Mouse (Mus musculus) MEL (cell line): Measurements from ENCODE around the gene Aff4. TPM values are rescaled to one million over a fixed set of nuclear protein-coding genes. Genes with fewer than 3 reads are reported as not detected.

Experiments
- DNase-seq: peaks from one replicate; pipeline ENCODE4 v3.0.0; 2011; ENCODE audit warnings: low read depth, low spot score
- H3K27ac ChIP-seq: 2 replicates; pipeline ENCODE4 v1.5.1; 2012; ENCODE audit warnings: low read depth, mild to moderate bottlenecking, control low read depth, low read length, moderate library complexity; ENCODE audit not compliant: control insufficient read depth
- H3K27me3 ChIP-seq, 2 experiments: fragments of 150-350 bp in 1 of 2; sonication (generic) in 1 of 2; 2 replicates each; pipeline ENCODE4 v1.6.1; 2012; ENCODE audit warnings: low read length in 2 of 2, mild to moderate bottlenecking in 2 of 2, improper control_type of control experiment in 1 of 2, moderate library complexity in 1 of 2; ENCODE audit not compliant: insufficient read depth in 2 of 2, control insufficient read depth in 1 of 2
- H3K36me3 ChIP-seq, 2 experiments: 2 replicates each; pipeline ENCODE4 v1.6.1; 2012 to 2014; ENCODE audit warnings: low read length in 2 of 2, improper control_type of control experiment in 1 of 2, inconsistent platforms in 1 of 2, mild to moderate bottlenecking in 1 of 2; ENCODE audit not compliant: insufficient read depth in 2 of 2, control insufficient read depth in 1 of 2
- H3K4me1 ChIP-seq, 2 experiments: fragments of 150-350 bp in 1 of 2; sonication (generic) in 1 of 2; 2 replicates each; pipeline ENCODE4 v1.6.1; 2012; ENCODE audit warnings: low read length in 2 of 2, improper control_type of control experiment in 1 of 2, mild to moderate bottlenecking in 1 of 2; ENCODE audit not compliant: insufficient read depth in 2 of 2, control insufficient read depth in 1 of 2
- H3K4me3 ChIP-seq, 2 experiments: fragments of 150-350 bp in 1 of 2; sonication (generic) in 1 of 2; 2 replicates each; pipeline ENCODE4 v1.5.1; 2012; ENCODE audit warnings: low read depth in 2 of 2, low read length in 2 of 2, mild to moderate bottlenecking in 2 of 2, moderate library complexity in 2 of 2, control low read depth in 1 of 2, improper control_type of control experiment in 1 of 2; ENCODE audit not compliant: control insufficient read depth in 1 of 2, insufficient read depth in 1 of 2
- H3K79me2 ChIP-seq: 2 replicates; pipeline ENCODE4 v1.6.1; 2012; ENCODE audit warnings: mild to moderate bottlenecking, low read length, moderate library complexity; ENCODE audit not compliant: control insufficient read depth, poor library complexity, insufficient read depth
- H3K9ac ChIP-seq: 2 replicates; pipeline ENCODE4 v1.6.1; 2012; ENCODE audit warnings: low read depth, mild to moderate bottlenecking, control low read depth, low read length, moderate library complexity; ENCODE audit not compliant: control insufficient read depth, poor library complexity, severe bottlenecking
- H3K9me3 ChIP-seq: fragments of 150-350 bp; sonication (generic); replicated peaks from 2 replicates; pipeline ENCODE4 v1.6.1; 2012; ENCODE audit warnings: mild to moderate bottlenecking, low read length, improper control_type of control experiment, moderate library complexity; ENCODE audit not compliant: insufficient read depth
- BHLHE40 ChIP-seq: IDR thresholded peaks from 2 replicates; pipeline ENCODE4 v1.6.1; 2012; ENCODE audit warnings: low read depth, mild to moderate bottlenecking, inconsistent platforms, low read length, improper control_type of control experiment, borderline replicate concordance
- CTCF ChIP-seq, 3 experiments: IDR thresholded peaks in 2 of 3; conservative IDR thresholded peaks in 1 of 3; 2 replicates each; pipeline ENCODE4 v1.5.1; 2011 to 2012; ENCODE audit warnings: low read length in 3 of 3, low read depth in 2 of 3, mild to moderate bottlenecking in 2 of 3, improper control_type of control experiment in 1 of 3, inconsistent platforms in 1 of 3, mixed read lengths in 1 of 3, moderate library complexity in 1 of 3; ENCODE audit not compliant: control insufficient read depth in 1 of 3, insufficient read depth in 1 of 3, poor library complexity in 1 of 3, severe bottlenecking in 1 of 3
- EP300 ChIP-seq, 2 experiments: IDR thresholded peaks; 2 replicates each; pipeline ENCODE4 v1.6.1; 2011; ENCODE audit warnings: improper control_type of control experiment in 2 of 2, low read length in 2 of 2, low read depth in 1 of 2, mild to moderate bottlenecking in 1 of 2
- ETS1 ChIP-seq: IDR thresholded peaks from 2 replicates; pipeline ENCODE4 v1.6.1; 2012; ENCODE audit warnings: low read depth, mild to moderate bottlenecking, inconsistent platforms, low read length, improper control_type of control experiment, moderate library complexity
- HCFC1 ChIP-seq: IDR thresholded peaks from 2 replicates; pipeline ENCODE4 v1.6.1; 2012; ENCODE audit warnings: low read depth, mild to moderate bottlenecking, inconsistent platforms, low read length, improper control_type of control experiment, moderate library complexity
- JUND ChIP-seq: IDR thresholded peaks from 2 replicates; pipeline ENCODE4 v1.6.1; 2011; ENCODE audit warnings: low read depth, mild to moderate bottlenecking, improper control_type of control experiment, low read length
- MAZ ChIP-seq: IDR thresholded peaks from 2 replicates; pipeline ENCODE4 v1.6.1; 2012; ENCODE audit warnings: low read depth, mild to moderate bottlenecking, inconsistent platforms, low read length, improper control_type of control experiment
- MYB ChIP-seq: IDR thresholded peaks from 2 replicates; pipeline ENCODE4 v1.6.1; 2011; ENCODE audit warnings: mild to moderate bottlenecking, low read depth, low read length, improper control_type of control experiment
- RAD21 ChIP-seq: IDR thresholded peaks from 2 replicates; pipeline ENCODE4 v1.6.1; 2011; ENCODE audit warnings: mild to moderate bottlenecking, low read depth, low read length, improper control_type of control experiment
- SIN3A ChIP-seq: IDR thresholded peaks from 2 replicates; pipeline ENCODE4 v1.6.1; 2012; ENCODE audit warnings: low read length, improper control_type of control experiment, inconsistent platforms
- SMC3 ChIP-seq: IDR thresholded peaks from 2 replicates; pipeline ENCODE4 v1.6.1; 2011; ENCODE audit warnings: low read depth, low read length, improper control_type of control experiment
- TBP ChIP-seq: IDR thresholded peaks from 2 replicates; pipeline ENCODE4 v1.8.0; 2011; ENCODE audit warnings: low read depth, low read length, improper control_type of control experiment
- UBTF ChIP-seq: IDR thresholded peaks from 2 replicates; pipeline ENCODE4 v1.6.1; 2012; ENCODE audit warnings: low read depth, mild to moderate bottlenecking, inconsistent platforms, low read length, improper control_type of control experiment, moderate library complexity, borderline replicate concordance; ENCODE audit not compliant: insufficient read depth
- ZC3H11A ChIP-seq: IDR thresholded peaks from 2 replicates; pipeline ENCODE4 v1.6.1; 2012; ENCODE audit warnings: low read depth, mild to moderate bottlenecking, inconsistent platforms, low read length, improper control_type of control experiment
- ZKSCAN1 ChIP-seq: IDR thresholded peaks from 2 replicates; pipeline ENCODE4 v1.6.1; 2012; ENCODE audit warnings: low read depth, mild to moderate bottlenecking, inconsistent platforms, low read length, improper control_type of control experiment, moderate library complexity
- ZNF384 ChIP-seq: IDR thresholded peaks from 2 replicates; pipeline ENCODE4 v1.6.1; 2012; ENCODE audit warnings: low read depth, mild to moderate bottlenecking, inconsistent platforms, low read length, improper control_type of control experiment
- polyA plus RNA-seq, 2 experiments: library from polyadenylated mRNA; stranded (reverse) in 1 of 2; unstranded in 1 of 2; fragments of >175 nt in 1 of 2; fragments of >200 nt in 1 of 2; gene quantifications; 2 replicates each; pipeline versions ENCODE4 v1.2.1 to v1.2.4; 2012; ENCODE audit warnings: low replicate concordance in 2 of 2, low read depth in 1 of 2; ENCODE audit not compliant: insufficient read length in 2 of 2, insufficient read depth in 1 of 2, missing spikeins in 1 of 2
- total RNA-seq: library from RNA; depleted of rRNA; stranded (reverse); fragments of 300-350 nt; gene quantifications from 2 replicates; pipeline ENCODE4 v1.2.3, GENCODE M21; 2012

Gene Aff4
- total and polyA plus RNA-seq, 3 experiments, result 29.0 to 268 (median 47.7) TPM

- no peak overlapping the region for H3K27ac ChIP-seq
- H3K79me2 ChIP-seq, result no peaks in the 10 kb centered on the region
- H3K4me1 ChIP-seq, result no peaks in the 10 kb centered on the region
- peaks cover 31 to 36% of the 10 kb centered on the region in 2 experiments for H3K27me3 ChIP-seq
- no peaks in the 10 kb centered on the region for H3K9me3 ChIP-seq
- H3K36me3 ChIP-seq, result no peaks in the 10 kb centered on the region
- DNase-seq, result no peak
- H3K4me3 ChIP-seq, result no peak overlapping the region
- H3K9ac ChIP-seq, result no peak overlapping the region
- TF ChIP-seq TBP, result no peak
- no peak for TF ChIP-seq MAZ
- TF ChIP-seq UBTF, result no peak
- no peak for TF ChIP-seq ZC3H11A
- TF ChIP-seq BHLHE40, result no peak
Measured at GRCm38 (mm10) chr11:53452396-53452795, 101.8 kb downstream of the Aff4 start.

DNA sequence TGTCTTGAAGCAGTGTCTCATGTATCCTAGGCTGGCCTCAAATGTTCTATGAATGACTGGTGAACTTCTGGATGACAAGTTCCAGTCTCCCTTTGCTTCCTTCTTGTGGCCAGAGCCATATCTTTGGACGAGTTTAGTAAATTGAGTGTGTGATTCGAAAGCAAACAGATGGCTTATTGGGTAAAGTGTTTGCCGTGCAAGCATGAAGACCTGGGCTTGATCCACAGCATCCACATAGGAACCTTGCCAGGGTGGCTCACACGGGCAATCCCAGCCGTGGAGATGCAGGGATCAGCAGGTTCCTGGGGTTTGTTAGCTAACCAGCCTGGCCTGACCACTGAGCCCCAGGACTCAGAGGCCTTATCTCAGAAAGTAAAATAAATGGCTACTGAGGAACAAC is 102.4 kb downstream of the Aff4 start:
- H3K4me3 ChIP-seq, result no peak overlapping the region
- no peaks in the 10 kb centered on the region for H3K9me3 ChIP-seq
- H3K9ac ChIP-seq, result no peak overlapping the region
- no peaks in the 10 kb centered on the region for H3K4me1 ChIP-seq
- H3K27ac ChIP-seq, result no peak overlapping the region
- H3K36me3 ChIP-seq, result no peaks in the 10 kb centered on the region
- H3K79me2 ChIP-seq, result no peaks in the 10 kb centered on the region
- peaks cover 31 to 36% of the 10 kb centered on the region in 2 experiments for H3K27me3 ChIP-seq
- TF ChIP-seq SIN3A (no peak), CTCF (IDR thresholded peaks at IDR 0.05 in 2 of 3, conservative IDR thresholded peaks at IDR 0.05 in 1 of 3; ENCODE audit: control insufficient read depth in 1 of 3, insufficient read depth in 1 of 3, low read depth in 2 of 3, low read length in 3 of 3, poor library complexity in 1 of 3, severe bottlenecking in 1 of 3) (no peak), MYB (no peak), RAD21 (no peak), SMC3 (no peak), JUND (no peak), ZKSCAN1 (no peak), BHLHE40 (no peak), UBTF (no peak), ZNF384 (no peak), HCFC1 (no peak), EP300 (IDR thresholded peaks at IDR 0.05; ENCODE audit: low read depth in 1 of 2, low read length in 2 of 2) (no peak), ETS1 (no peak)
- DNase-seq, result no peak
